Mouse (Mus musculus): ENCODE data around the gene Olfr1331. TPM values are rescaled to one million over a fixed set of nuclear protein-coding genes. Genes with fewer than 3 reads are reported as not detected.
"Not testable (repeated sequence)": the region's sequence is repeated elsewhere in the genome, so short reads cannot be mapped to it uniquely, and the experiment has no call there.

Gene Olfr1331
- total RNA-seq (2021): not detected in 2 replicates
- long read RNA-seq: 0 reads

DNA sequence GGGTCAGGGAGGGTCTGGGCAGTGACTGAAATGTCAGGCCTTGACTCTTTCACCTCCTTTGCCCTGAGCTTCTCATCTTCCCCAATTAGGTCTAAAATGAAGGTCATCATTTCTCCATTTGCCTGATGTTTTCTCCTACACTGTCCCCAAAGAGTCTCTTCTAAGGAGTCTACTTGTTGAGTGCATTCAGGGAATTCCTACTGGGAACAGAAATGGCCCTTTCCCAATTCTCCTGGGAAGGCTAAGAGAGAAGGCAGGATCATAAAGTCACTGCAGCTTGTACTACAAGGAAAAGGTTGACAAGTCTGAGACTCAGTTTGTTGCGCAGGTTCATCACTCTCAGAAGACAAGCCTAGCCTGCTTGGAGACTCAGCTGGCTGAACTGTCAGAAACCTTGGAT lies at the start of gene Olfr1331:
Gene Olfr1331 (plus strand): TSS at position 301 of the 400 bp plus-strand sequence.
- no peak for DNase-seq

DNA sequence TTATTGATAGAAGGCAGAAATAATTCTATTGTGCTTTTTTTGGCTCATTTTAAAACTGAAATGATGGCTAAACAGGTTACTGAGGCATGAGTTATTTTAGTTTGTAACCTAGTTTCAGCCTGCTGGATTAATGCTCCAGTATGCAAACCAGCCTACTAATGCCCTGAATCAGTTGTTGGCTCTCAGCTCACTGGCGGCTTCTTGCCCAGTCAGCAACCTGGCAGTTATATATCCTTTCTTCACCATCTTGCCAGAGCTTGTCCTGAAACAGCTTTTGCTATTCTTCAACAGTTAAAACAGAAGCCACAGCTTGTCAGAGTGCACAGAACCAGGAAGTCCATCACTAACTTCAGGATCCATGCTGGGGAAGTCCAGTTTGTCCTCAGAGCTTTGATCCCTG lies 45.5 kb upstream of the Olfr1331 start:
- no peak for DNase-seq

DNA sequence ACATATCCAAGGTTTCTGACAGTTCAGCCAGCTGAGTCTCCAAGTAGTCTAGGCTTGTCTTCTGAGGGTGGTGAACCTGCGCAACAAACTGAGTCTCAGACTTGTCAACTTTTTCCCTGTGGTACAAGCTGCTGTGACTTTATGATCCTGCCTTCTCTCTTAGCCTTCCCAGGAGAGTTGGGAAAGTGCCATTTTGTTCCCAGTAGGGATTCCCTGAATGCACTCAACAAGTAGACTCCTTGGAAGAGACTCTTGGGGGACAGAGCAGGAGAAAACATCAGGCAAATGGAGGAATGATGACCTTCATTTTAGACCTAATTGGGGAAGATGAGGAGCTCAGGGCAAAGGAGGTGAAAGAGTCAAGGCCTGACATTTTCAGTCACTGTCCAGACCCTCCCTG lies 28.3 kb upstream of the Olfr1331 start, which contains the start of gene Olfr1333:
Gene Olfr1333 (minus strand): TSS at position 101 of the 400 bp plus-strand sequence.
- no peak for DNase-seq

DNA sequence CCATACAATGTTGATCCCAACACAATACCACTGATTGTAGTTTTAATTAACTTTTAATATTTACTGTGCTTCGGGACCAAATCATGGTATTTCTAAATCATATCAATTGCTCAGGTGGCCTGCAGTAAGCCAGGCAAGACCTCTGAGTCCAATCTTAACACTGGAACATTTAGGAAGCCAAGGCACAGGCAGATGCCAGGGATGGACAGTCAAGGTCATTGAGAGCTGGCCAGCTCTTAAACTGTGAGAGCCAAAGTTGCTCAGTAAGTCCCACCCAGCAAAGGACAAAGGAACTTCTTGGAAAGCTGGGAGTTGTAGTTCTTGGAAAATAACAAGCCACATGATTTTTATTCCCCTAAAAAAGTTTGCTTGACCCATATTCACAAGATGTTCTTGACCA lies 2.7 kb upstream of the Olfr1331 start:
- no peak for DNase-seq

DNA sequence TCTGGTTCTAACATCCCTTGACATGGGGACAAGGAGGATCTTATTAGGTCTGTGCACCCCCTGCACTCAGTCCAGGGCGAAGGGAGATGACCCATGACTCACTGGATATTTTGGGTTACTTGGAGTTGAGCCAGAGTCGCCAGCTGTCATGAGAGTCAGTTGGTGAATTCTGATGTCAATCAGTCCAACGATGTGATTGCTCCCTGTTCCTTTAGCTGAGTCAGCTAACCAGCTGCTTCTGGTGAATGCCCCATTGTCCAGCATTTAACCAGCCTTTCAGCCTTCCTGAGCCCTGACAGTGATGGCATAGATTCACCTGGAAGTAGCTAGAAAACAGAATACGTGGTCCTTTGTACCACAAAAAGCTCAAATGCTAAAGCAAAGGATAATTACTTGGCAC lies 1.7 kb upstream of the Olfr1331 start:
- no peak for DNase-seq

DNA sequence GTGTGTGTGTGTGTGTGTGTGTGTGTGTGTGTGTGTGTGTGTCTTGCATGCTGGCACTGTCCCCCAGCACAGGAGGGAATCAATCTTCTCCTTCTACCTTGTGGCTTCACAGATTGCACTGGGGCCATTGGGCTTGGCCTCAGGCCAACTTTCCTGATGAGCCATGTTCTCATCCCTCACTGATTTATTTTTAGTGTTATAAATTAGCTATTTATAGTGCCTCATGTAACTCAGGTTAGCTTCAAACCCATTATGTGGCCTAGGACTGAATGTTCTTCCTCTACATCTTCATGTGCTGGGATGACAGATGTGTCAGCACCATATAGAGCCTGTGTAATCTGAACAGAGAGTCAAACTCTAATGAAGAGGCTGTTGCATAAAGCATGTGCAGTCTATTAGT lies 3.1 kb downstream of the Olfr1331 start:
- DNase-seq: no peak

DNA sequence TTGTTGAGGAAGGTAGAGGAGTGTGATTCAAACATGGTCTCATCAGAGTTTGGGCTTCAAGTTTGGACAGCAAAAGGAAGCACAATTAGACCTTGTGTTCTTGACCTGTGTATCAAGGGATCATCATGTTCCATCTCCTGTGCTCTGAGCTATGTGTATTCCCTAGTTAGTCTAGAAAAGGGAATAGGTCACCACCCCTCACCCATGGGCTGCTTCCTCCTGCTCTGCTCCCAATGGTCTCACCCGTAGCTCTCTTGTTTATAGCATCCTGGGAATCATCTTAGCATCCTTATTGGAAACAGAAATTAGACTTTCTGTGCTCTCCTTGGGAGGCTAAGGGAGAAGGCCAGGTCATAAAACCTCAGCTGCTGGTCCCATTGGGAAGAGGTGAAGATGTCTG lies 23.8 kb downstream of the Olfr1331 start, which contains the start of gene Olfr1330:
Gene Olfr1330 (plus strand): TSS at position 301 of the 400 bp plus-strand sequence.
- DNase-seq: no peak

DNA sequence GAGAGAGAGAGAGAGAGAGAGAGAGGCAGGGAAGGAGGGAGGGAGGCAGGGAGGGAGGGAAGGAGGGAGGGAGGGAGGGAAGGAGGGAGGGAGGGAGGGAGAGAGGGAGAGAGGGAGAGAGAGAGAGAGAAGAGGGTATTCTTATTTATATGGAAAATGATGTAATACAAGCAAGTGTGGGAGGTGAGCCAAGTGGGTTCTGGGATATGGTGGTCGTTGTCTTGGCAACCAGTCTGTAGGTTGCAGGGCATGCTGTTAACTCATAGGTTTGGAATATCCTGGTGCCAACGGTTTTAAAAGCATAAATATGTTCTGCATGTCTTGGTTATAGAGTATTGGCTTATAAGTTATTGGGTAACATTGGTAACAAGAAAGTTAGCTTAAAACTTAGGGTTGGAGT lies 37.5 kb downstream of the Olfr1331 start:
- DNase-seq: no peak

DNA sequence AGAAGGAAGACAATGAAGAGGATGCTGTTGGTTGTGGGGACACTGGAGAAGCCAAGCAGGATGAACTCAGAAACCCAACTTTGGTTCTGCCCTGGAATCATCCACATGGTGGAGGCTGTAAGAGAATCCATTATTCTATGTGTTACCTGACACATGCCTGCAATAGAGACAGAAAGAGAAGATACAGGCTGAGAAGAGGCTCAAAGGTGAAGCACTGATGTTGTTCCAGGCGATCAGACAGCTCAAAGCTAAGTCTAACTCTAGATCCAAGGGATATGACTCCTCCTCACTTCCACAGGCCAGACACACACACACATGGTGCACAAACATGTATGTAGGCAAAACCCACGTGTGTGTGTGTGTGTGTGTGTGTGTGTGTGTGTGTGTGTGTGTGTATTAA lies 52.9 kb downstream of the Olfr1331 start, which contains the start of gene Olfr1329:
Gene Olfr1329 (minus strand): TSS at position 101 of the 400 bp plus-strand sequence.
- not testable (repeated sequence) for DNase-seq

Other genes with a start within 250 kb of the Olfr1331 start
- not detected in 2 replicates for gene Cfap57, start 243.9 kb upstream of the Olfr1331 start, total RNA-seq (2021)
- 67.7 and 74.7 TPM in 2 replicates for gene Ebna1bp2, start 243.8 kb upstream of the Olfr1331 start, total RNA-seq (2021)
- gene Olfr62, start 205.7 kb upstream of the Olfr1331 start, total RNA-seq (2021): not detected in 2 replicates
- not detected in 2 replicates for gene Olfr1342, start 171.9 kb upstream of the Olfr1331 start, total RNA-seq (2021)
- not detected in 2 replicates for gene Olfr1341, start 161.1 kb upstream of the Olfr1331 start, total RNA-seq (2021)
- not detected in 2 replicates for gene Olfr1340, start 144.5 kb upstream of the Olfr1331 start, total RNA-seq (2021)
- gene Olfr1339, start 132.5 kb upstream of the Olfr1331 start, total RNA-seq (2021): not detected in 2 replicates
- gene Olfr1338, start 105.9 kb upstream of the Olfr1331 start, total RNA-seq (2021): not detected in 2 replicates
- gene Olfr1337, start 82.1 kb upstream of the Olfr1331 start, total RNA-seq (2021): not detected in 2 replicates
- gene Olfr1335, start 54.7 kb upstream of the Olfr1331 start, total RNA-seq (2021): not detected in 2 replicates
- gene Olfr1333, start 28.4 kb upstream of the Olfr1331 start, total RNA-seq (2021): not detected in 2 replicates
- gene Olfr1330, start 23.9 kb downstream of the Olfr1331 start, total RNA-seq (2021): not detected in 2 replicates
- not detected in 2 replicates for gene Olfr1329, start 52.8 kb downstream of the Olfr1331 start, total RNA-seq (2021)
- gene Olfr1328, start 74.0 kb downstream of the Olfr1331 start, total RNA-seq (2021): not detected in 2 replicates
- not detected in 2 replicates for gene Lao1, start 96.9 kb downstream of the Olfr1331 start, total RNA-seq (2021)
- 19.7 and 21.6 TPM in 2 replicates for gene Slc2a1, start 244.1 kb downstream of the Olfr1331 start, total RNA-seq (2021)